In the genomic region with DNA sequence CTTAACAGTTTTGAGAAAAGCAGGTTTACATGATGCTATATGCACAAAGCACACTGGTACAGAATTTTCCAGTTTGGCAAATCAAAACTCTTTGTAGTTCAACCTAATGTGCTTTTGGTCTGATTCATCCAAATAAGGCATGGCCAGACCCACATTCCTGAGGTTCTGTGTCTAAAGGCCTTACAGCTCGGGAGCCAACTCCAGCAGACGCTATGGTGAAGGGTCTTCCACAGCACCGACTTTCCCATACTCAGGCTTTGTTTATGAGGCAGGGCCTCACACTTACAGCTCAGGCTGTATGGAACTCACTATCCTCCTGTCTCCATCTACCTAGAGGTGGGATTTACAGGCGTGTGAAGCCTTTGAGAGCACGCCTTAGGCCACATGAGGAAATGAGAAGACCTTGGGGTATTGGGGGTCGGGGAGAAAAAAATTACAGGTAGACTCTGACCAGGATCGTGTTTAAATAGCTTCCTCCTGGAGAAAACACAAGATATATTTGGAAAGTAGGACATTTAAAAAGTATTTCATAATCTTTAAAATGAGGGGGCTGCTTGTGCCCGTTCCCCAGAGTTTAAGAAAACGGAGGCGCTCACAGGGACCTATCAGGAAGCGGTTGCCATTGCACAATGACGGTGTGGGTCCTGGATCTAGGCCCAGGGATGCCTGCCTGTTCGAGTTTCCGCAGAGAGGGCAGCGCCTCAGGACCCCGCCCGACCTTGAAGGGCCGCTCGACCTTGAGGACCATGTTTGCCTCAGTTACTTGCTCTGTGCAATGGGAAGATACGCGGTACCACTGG, we compare ENCODE assay signal across 7 mouse cellular contexts. TPM values are rescaled to one million over a fixed set of nuclear protein-coding genes. Genes with fewer than 3 reads are reported as not detected.
DNase-seq lines count a peak whose midpoint lies in the region; ATAC-seq and TF ChIP-seq lines count a peak whose summit lies in the region.

A gene (plus strand): TSS at position 693 of the 800 bp plus-strand sequence.

- peaks cover 45% of the 10 kb centered on the region for H3K79me2 ChIP-seq in C2C12 (ENCODE audit: control insufficient read depth, insufficient read depth)

- H3K9me3 ChIP-seq in G1E (replicated peaks) = no peaks in the 10 kb centered on the region
- no peaks in the 10 kb centered on the region for H3K9me3 ChIP-seq in embryonic facial prominence, embryonic 10.5 days
- H3K9me3 ChIP-seq in kidney, postnatal 0 days (replicated peaks; ENCODE audit: low read length) = no peaks in the 10 kb centered on the region
- no peaks in the 10 kb centered on the region for H3K9me3 ChIP-seq in lung, postnatal 0 days (ENCODE audit: low read length)
- no peaks in the 10 kb centered on the region for H3K9me3 ChIP-seq in stomach, embryonic 16.5 days (replicated peaks; ENCODE audit: control insufficient read depth, low read length)

- peaks cover 41% of the 10 kb centered on the region for H3K4me1 ChIP-seq in G1E (ENCODE audit: insufficient read depth, low read depth, low read length)
- peaks cover 30% of the 10 kb centered on the region for H3K4me1 ChIP-seq in embryonic facial prominence, embryonic 10.5 days
- H3K4me1 ChIP-seq in kidney, postnatal 0 days (replicated peaks; ENCODE audit: insufficient read depth, low read length) = peaks cover 11% of the 10 kb centered on the region
- peaks cover 11% of the 10 kb centered on the region for H3K4me1 ChIP-seq in lung, postnatal 0 days (ENCODE audit: insufficient read depth, low read depth, low read length)
- peaks cover 18% of the 10 kb centered on the region for H3K4me1 ChIP-seq in stomach, embryonic 16.5 days (ENCODE audit: control insufficient read depth, insufficient read depth, low read length)

- TF ChIP-seq CTCF in C2C12 (IDR thresholded peaks at IDR 0.05; ENCODE audit: control insufficient read depth, insufficient read depth, insufficient read length) (no peak), G1E (IDR thresholded peaks at IDR 0.05; ENCODE audit: low read depth, low read length) (no peak)
- TF ChIP-seq CTCF in kidney, postnatal 0 days (IDR thresholded peaks at IDR 0.05; ENCODE audit: low read depth) = no peak
- TF ChIP-seq CTCF in lung, postnatal 0 days (IDR thresholded peaks at IDR 0.05) = no peak

- H3K79me3 ChIP-seq in C2C12 (ENCODE audit: low read depth) = peaks cover 31% of the 10 kb centered on the region

- H3ac ChIP-seq in C2C12 (ENCODE audit: control insufficient read depth, insufficient read length, low read depth) = peak within 1 kb of the TSS; percentile 97

- peak; percentile 43; the same call in 1 of the 2 replicates for TF ChIP-seq EP300 in lung, postnatal 0 days (IDR thresholded peaks at IDR 0.05)

- 0 out of 2 replicates have a peak, but pooled peaks have one; percentile 18 for ATAC-seq in G1E (ENCODE audit: extremely low read depth, insufficient number of reproducible peaks, low FRiP score, poor library complexity, severe bottlenecking)
- no peak; the same call in 1 of the 2 replicates for ATAC-seq in kidney, postnatal 0 days (replicated peaks; ENCODE audit: low FRiP score, low read depth)
- peak; percentile 58 for ATAC-seq in lung, postnatal 0 days
- ATAC-seq in stomach, embryonic 16.5 days (ENCODE audit: insufficient read depth, low FRiP score) = peak; percentile 51

- H3K36me3 ChIP-seq in C2C12 (ENCODE audit: control insufficient read depth, insufficient read depth) = peaks cover 38% of the 10 kb centered on the region
- peaks cover 28% of the 10 kb centered on the region for H3K36me3 ChIP-seq in G1E (replicated peaks)
- peaks cover 33% of the 10 kb centered on the region for H3K36me3 ChIP-seq in embryonic facial prominence, embryonic 10.5 days (replicated peaks)
- H3K36me3 ChIP-seq in kidney, postnatal 0 days (ENCODE audit: insufficient read depth, low read length) = peaks cover 16% of the 10 kb centered on the region
- peaks cover 11% of the 10 kb centered on the region; the same call in 1 of the 2 replicates for H3K36me3 ChIP-seq in lung, postnatal 0 days (ENCODE audit: insufficient read depth, low read length)
- peaks cover 1% of the 10 kb centered on the region; the same call in 1 of the 2 replicates for H3K36me3 ChIP-seq in stomach, embryonic 16.5 days (ENCODE audit: control insufficient read depth, insufficient read depth, low read length)

- WGBS in embryonic facial prominence, embryonic 10.5 days = 11% methylated on average over 21 of the region's 21 CpGs
- 7% methylated on average over 21 of the region's 21 CpGs for WGBS in kidney, postnatal 0 days
- WGBS in lung, postnatal 0 days = 6% methylated on average over 21 of the region's 21 CpGs
- WGBS in stomach, embryonic 16.5 days = 5% methylated on average over 21 of the region's 21 CpGs

- peak; percentile 52 for DNase-seq in G1E (ENCODE audit: low spot score)
- DNase-seq in embryonic facial prominence, embryonic 10.5 days (ENCODE audit: low spot score) = peak; percentile 34
- no peak for DNase-seq in heart, adult 8-10 months (ENCODE audit: low spot score)
- peak; percentile 65 for DNase-seq in kidney, postnatal 0 days (ENCODE audit: low spot score)
- peak; percentile 39 for DNase-seq in lung, postnatal 0 days (ENCODE audit: low spot score)

- peak within 1 kb of the TSS; percentile 98 for H3K9ac ChIP-seq in kidney, postnatal 0 days (ENCODE audit: low read depth, low read length)
- H3K9ac ChIP-seq in lung, postnatal 0 days (replicated peaks; ENCODE audit: low read depth) = peak within 1 kb of the TSS; percentile 88
- peak within 1 kb of the TSS; percentile 97 for H3K9ac ChIP-seq in stomach, embryonic 16.5 days (ENCODE audit: low read length)

- H3K27me3 ChIP-seq in C2C12 (ENCODE audit: control insufficient read depth, insufficient read depth, insufficient read length) (no peaks in the 10 kb centered on the region), G1E (ENCODE audit: insufficient read depth, low read length) (no peaks in the 10 kb centered on the region)
- H3K27me3 ChIP-seq in embryonic facial prominence, embryonic 10.5 days (replicated peaks; ENCODE audit: low read depth, poor library complexity, severe bottlenecking) = no peaks in the 10 kb centered on the region
- H3K27me3 ChIP-seq in kidney, postnatal 0 days (ENCODE audit: insufficient read depth, low read length) = no peaks in the 10 kb centered on the region
- H3K27me3 ChIP-seq in lung, postnatal 0 days (replicated peaks; ENCODE audit: insufficient read depth, low read length) = no peaks in the 10 kb centered on the region
- H3K27me3 ChIP-seq in stomach, embryonic 16.5 days (ENCODE audit: control insufficient read depth, insufficient read depth, low read length) = no peaks in the 10 kb centered on the region

- peak within 1 kb of the TSS; percentile 94 for H3K4me3 ChIP-seq in C2C12 (ENCODE audit: insufficient read depth, poor library complexity, severe bottlenecking)
- peak within 1 kb of the TSS; percentile 83 for H3K4me3 ChIP-seq in G1E (ENCODE audit: low read depth, low read length)
- H3K4me3 ChIP-seq in embryonic facial prominence, embryonic 10.5 days = peak within 1 kb of the TSS; percentile 73
- peak within 1 kb of the TSS; percentile 91 for H3K4me3 ChIP-seq in kidney, postnatal 0 days (replicated peaks; ENCODE audit: low read depth, low read length)
- H3K4me3 ChIP-seq in lung, postnatal 0 days (ENCODE audit: low read depth, low read length) = peak within 1 kb of the TSS; percentile 68
- peak within 1 kb of the TSS; percentile 98 for H3K4me3 ChIP-seq in stomach, embryonic 16.5 days (replicated peaks; ENCODE audit: low read length)

- H3K27ac ChIP-seq in embryonic facial prominence, embryonic 10.5 days (replicated peaks) = peak within 1 kb of the TSS; percentile 99
- peak within 1 kb of the TSS; percentile 99 for H3K27ac ChIP-seq in kidney, postnatal 0 days
- peak within 1 kb of the TSS; percentile 99 for H3K27ac ChIP-seq in lung, postnatal 0 days (ENCODE audit: low read length)
- H3K27ac ChIP-seq in stomach, embryonic 16.5 days (ENCODE audit: low read length) = peak within 1 kb of the TSS; percentile 99

- H3K4me2 ChIP-seq in kidney, postnatal 0 days (ENCODE audit: low read length) = peak within 1 kb of the TSS; percentile 93
- peak within 1 kb of the TSS; percentile 81 for H3K4me2 ChIP-seq in lung, postnatal 0 days (replicated peaks; ENCODE audit: low read depth, low read length)
- peak within 1 kb of the TSS; percentile 95 for H3K4me2 ChIP-seq in stomach, embryonic 16.5 days (ENCODE audit: low read depth, low read length)

TF ChIP-seq in C2C12, 6 proteins besides CTCF, POLR2A, EP300 and RAD21:
- TF ChIP-seq CEBPB (IDR thresholded peaks at IDR 0.05; ENCODE audit: low read depth) = peak; percentile 97
- no peak for TF ChIP-seq MAX (IDR thresholded peaks at IDR 0.05)

RNA-seq across cellular contexts. Expression of the gene that starts here (rescaled TPM):
- polyA plus RNA-seq in C2C12 (2012; fragmentation: generic; extraction: Trizol) = 4,929 TPM
- 1,642 and 2,027 TPM in 2 replicates for total RNA-seq in G1E (2014; fragmentation: Nextera tagmentation)
- total RNA-seq in G1E (2017) = 3,073 and 3,673 TPM in 2 replicates
- 182 and 196 TPM in 2 replicates for polyA plus RNA-seq in G1E (2012)
- polyA plus RNA-seq in embryonic facial prominence, embryonic 10.5 days (2016; fragmentation: Nextera tagmentation; extraction: Ambion mirVana) = 6,156 and 6,219 TPM in 2 replicates
- 100 to 1,000 TPM; 262 to 310 (median 280) TPM for total RNA-seq in heart, adult 8-10 months (2022)
- polyA plus RNA-seq in kidney, postnatal 0 days (2015; fragmentation: Nextera tagmentation; extraction: Ambion mirVana) = 5,621 and 5,791 TPM in 2 replicates
- 3,011 and 3,180 TPM in 2 replicates for polyA plus RNA-seq in lung, postnatal 0 days (2015; fragmentation: Nextera tagmentation; extraction: Ambion mirVana)
- 4,720 and 4,955 TPM in 2 replicates for polyA plus RNA-seq in stomach, embryonic 16.5 days (2015; fragmentation: Nextera tagmentation; extraction: Ambion mirVana)

Comparison
In these comparisons a context has a peak if more than half of its experiments do, and no peak if none do; other contexts are left out.
1. RNA of the gene that starts here (total RNA-seq): 1,642 to 3,673 TPM in G1E; 262 to 310 TPM in heart, adult 8-10 months; every median in the first group is over 4 times any median in the second.
2. RNA of the gene that starts here (polyA plus RNA-seq): 6,156 to 6,219 TPM in embryonic facial prominence, embryonic 10.5 days, 5,621 to 5,791 TPM in kidney, postnatal 0 days, 4,720 to 4,955 TPM in stomach, embryonic 16.5 days, 4,929 TPM in C2C12 (single experiment) and 3,011 to 3,180 TPM in lung, postnatal 0 days; 182 to 196 TPM in G1E; every median in the first group is over 10 times any median in the second.
3. Peak in every context shown above with its lines, with median percentiles within 50 percentile points of each other: H3K4me3 ChIP-seq, H3K27ac ChIP-seq, H3K4me2 ChIP-seq and H3K9ac ChIP-seq.